Mouse (Mus musculus) lung, adult 2 months (tissue): ENCODE data around the gene 0610009B22Rik. TPM values are rescaled to one million over a fixed set of nuclear protein-coding genes. Genes with fewer than 3 reads are reported as not detected.
A peak's percentile ranks its signal among the peaks of the same experiment; 100 is the strongest.
"Not testable (repeated sequence)": the region's sequence is repeated elsewhere in the genome, so short reads cannot be mapped to it uniquely, and the experiment has no call there.

Experiments
- DNase-seq: peaks from one replicate; pipeline ENCODE4 v3.0.0; 2022
- H3K4me1 ChIP-seq: fragments of 200-500 bp; 2 replicates; pipeline ENCODE4 v1.6.1; 2011; ENCODE audit warnings: low read length; ENCODE audit not compliant: control insufficient read depth, insufficient read depth
- H3K4me3 ChIP-seq: fragments of 200-500 bp; replicated peaks from 2 replicates; pipeline ENCODE3; 2011; ENCODE audit warnings: low read depth, mild to moderate bottlenecking, control low read depth, low read length; ENCODE audit errors: extremely low read depth
- CTCF ChIP-seq: fragments of 200-500 bp; IDR thresholded peaks from 2 replicates; pipeline ENCODE4 v1.5.1; 2011; ENCODE audit warnings: mild to moderate bottlenecking, low read length, control low read depth; ENCODE audit not compliant: insufficient read depth
- POLR2A ChIP-seq: fragments of 200-500 bp; IDR thresholded peaks from 2 replicates; pipeline ENCODE4 v1.6.1; 2011; ENCODE audit warnings: low read depth, mild to moderate bottlenecking, control low read depth, low read length, borderline replicate concordance; ENCODE audit errors: extremely low read depth
- WGBS: fragments of 180-500 bp; shearing (Covaris S2); methylation state at CpG from one replicate; pipeline ENCODE4 v1.1.7; 2018; 5-methylcytosine and 5-hydroxymethylcytosine counted together
- polyA plus RNA-seq: library from polyadenylated mRNA; depleted of rRNA; stranded (reverse); fragments of >200 nt; gene quantifications from 2 replicates; pipeline ENCODE4 v1.2.3, GENCODE M21; 2012

Gene 0610009B22Rik
- polyA plus RNA-seq, 1 experiment = 8.3 TPM

GRCm38 (mm10) chr11:51689343-51689742, 669 bp upstream of the 0610009B22Rik start:
- TF ChIP-seq CTCF (no peak), POLR2A (no peak)
- no peak for DNase-seq
- Histone ChIP-seq H3K4me1 (no peaks in the 10 kb centered on the region; the same call in 1 of the 2 replicates), H3K4me3 (peak overlapping the region; percentile 40)
- 22% methylated on average over 6 of the region's 6 CpGs for WGBS

- 47% methylated on average over 8 of the region's 8 CpGs for WGBS
- TF ChIP-seq POLR2A (no peak), CTCF (no peak)
Observed at GRCm38 (mm10) chr11:51681976-51682374, 6.7 kb downstream of the 0610009B22Rik start.

GRCm38 (mm10) chr11:51681324-51681975, 7.2 kb downstream of the 0610009B22Rik start:
- TF ChIP-seq POLR2A = no peak
- TF ChIP-seq CTCF = peak; percentile 89
- Histone ChIP-seq H3K4me1 (no peaks in the 10 kb centered on the region), H3K4me3 (no peak overlapping the region)
- 24% methylated on average over 13 of the region's 13 CpGs for WGBS
- DNase-seq = peak; percentile 87

More at GRCm38 (mm10) chr11:51681976-51682374, 6.7 kb downstream of the 0610009B22Rik start:
- no peak for DNase-seq
- Histone ChIP-seq H3K4me3 (no peak overlapping the region), H3K4me1 (no peaks in the 10 kb centered on the region)

- TF ChIP-seq POLR2A (no peak), CTCF (no peak)
- H3K4me1 ChIP-seq = no peaks in the 10 kb centered on the region
- DNase-seq = no peak
- 77% methylated on average over 3 of the region's 3 CpGs for WGBS
- no peak overlapping the region for H3K4me3 ChIP-seq
Observed at GRCm38 (mm10) chr11:51679466-51679865, 9.2 kb downstream of the 0610009B22Rik start.

GRCm38 (mm10) chr11:51677737-51678418, 10.8 kb downstream of the 0610009B22Rik start:
- Histone ChIP-seq H3K4me3 (no peak overlapping the region), H3K4me1 (no peaks in the 10 kb centered on the region)
- WGBS = 51% methylated on average over 6 of the region's 6 CpGs
- no peak for DNase-seq
- no peak for TF ChIP-seq CTCF
- no peak for TF ChIP-seq POLR2A

GRCm38 (mm10) chr11:51675386-51675785, 13.3 kb downstream of the 0610009B22Rik start:
- WGBS = 79% methylated on average over 5 of the region's 5 CpGs
- no peak for DNase-seq
- Histone ChIP-seq H3K4me3 (no peak overlapping the region), H3K4me1 (no peaks in the 10 kb centered on the region)
- TF ChIP-seq CTCF = no peak
- no peak for TF ChIP-seq POLR2A

- Histone ChIP-seq H3K4me1 (no peaks in the 10 kb centered on the region), H3K4me3 (no peak overlapping the region)
- no peak for TF ChIP-seq POLR2A
- TF ChIP-seq CTCF = no peak
- DNase-seq = no peak
- 79% methylated on average over 9 of the region's 9 CpGs for WGBS
Observed at GRCm38 (mm10) chr11:51673291-51673690, 15.4 kb downstream of the 0610009B22Rik start.

GRCm38 (mm10) chr11:51671376-51671775, 17.3 kb downstream of the 0610009B22Rik start:
- Histone ChIP-seq H3K4me3 (no peak overlapping the region), H3K4me1 (no peaks in the 10 kb centered on the region)
- DNase-seq = no peak
- TF ChIP-seq POLR2A (no peak), CTCF (no peak)
- WGBS = 53% methylated on average over 2 of the region's 2 CpGs

- H3K4me1 ChIP-seq = no peaks in the 10 kb centered on the region
- WGBS = 93% methylated on average over 7 of the region's 7 CpGs
- H3K4me3 ChIP-seq = no peak overlapping the region
- DNase-seq = no peak
- TF ChIP-seq POLR2A (no peak), CTCF (no peak)
Observed at GRCm38 (mm10) chr11:51670846-51671245, 17.8 kb downstream of the 0610009B22Rik start.

GRCm38 (mm10) chr11:51664747-51665146, 23.9 kb downstream of the 0610009B22Rik start:
- not testable (repeated sequence) for H3K4me1 ChIP-seq, H3K4me3 ChIP-seq, DNase-seq
- WGBS = 76% methylated on average over 7 of the region's 7 CpGs
